Mouse (Mus musculus): ENCODE measurements around the gene Gipc3.
A peak's percentile ranks its signal among the peaks of the same experiment; 100 is the strongest.

DNA sequence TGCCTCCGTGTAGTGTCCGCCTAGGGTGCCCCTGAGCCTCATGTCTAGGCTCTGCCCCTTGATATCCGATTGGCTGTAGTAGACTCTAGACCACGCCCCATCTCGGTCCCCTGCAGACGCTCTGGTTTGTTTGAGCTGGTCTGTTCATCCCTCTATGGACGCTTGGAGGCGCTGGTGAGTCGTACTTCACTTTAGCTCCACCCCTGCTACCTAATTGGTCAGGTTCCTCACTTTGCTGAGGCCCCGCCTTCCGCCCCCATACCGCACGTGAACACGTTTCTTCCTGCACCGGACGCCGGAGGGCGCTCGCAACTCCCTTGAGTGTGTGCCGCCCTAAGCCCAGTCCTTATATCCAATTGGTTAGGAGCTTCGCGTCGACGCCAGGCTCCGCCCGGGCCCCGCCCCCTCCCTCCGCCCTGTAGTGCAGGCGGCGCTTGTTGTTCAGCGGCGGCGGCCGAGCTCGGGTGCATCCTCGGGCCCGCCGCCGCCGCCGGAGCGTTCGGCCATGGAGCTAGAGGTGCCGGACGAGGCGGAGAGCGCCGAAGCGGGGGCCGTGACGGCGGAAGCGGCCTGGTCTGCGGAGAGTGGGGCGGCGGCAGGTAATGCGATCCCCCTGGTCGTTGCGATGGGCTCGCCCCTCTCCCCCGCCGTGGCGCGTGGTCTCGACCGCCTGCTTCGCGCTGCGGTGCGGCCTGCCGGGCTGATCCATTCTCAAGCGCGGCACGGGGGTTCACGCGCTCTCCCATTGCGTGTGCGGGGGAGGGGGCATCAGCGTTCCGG, 50.3 kb downstream of the Gipc3 start, which contains the start of gene Pip5k1c:
- TF ChIP-seq CTCF (IDR thresholded peaks at IDR 0.05; ENCODE audit: control insufficient read depth, insufficient read depth, insufficient replicate concordance, low read depth, low read length) (peak; percentile 87), POLR2A (IDR thresholded peaks at IDR 0.05; ENCODE audit: control insufficient read depth, low read depth, low read length) (peak; percentile 44; the same call in 1 of the 2 replicates)

Measured in testis, adult 2 months (tissue).